Mouse (Mus musculus) left cerebral cortex, adult 2 months (tissue): ENCODE results near the gene E2f3. TPM values are rescaled to one million over a fixed set of nuclear protein-coding genes. Genes with fewer than 3 reads are reported as not detected.

Source experiments
- DNase-seq, 2 experiments: peaks; one replicate each; pipeline ENCODE4 v3.0.0; 2021 to 2022; ENCODE audit warnings: low spot score in 2 of 2, mixed read lengths in 1 of 2; ENCODE audit errors: extremely low spot score in 1 of 2
- H3K27ac ChIP-seq: fragments of 200-600 bp; 2 replicates; pipeline ENCODE4 v1.8.1; 2022
- H3K4me3 ChIP-seq: fragments of 200-600 bp; 2 replicates; pipeline ENCODE4 v1.8.1; 2022
- CTCF ChIP-seq: fragments of 200-600 bp; IDR thresholded peaks from 2 replicates; pipeline ENCODE4 v1.8.1; 2022; ENCODE audit warnings: antibody characterized with exemption, mild to moderate bottlenecking, moderate library complexity
- intact Hi-C: fragments of 180-260 bp; cut with DNase I; formaldehyde crosslinking; loops from one replicate; pipeline ENCODE4 v1.15.1; 2025
- total RNA-seq, 2 experiments: library from RNA; stranded (reverse); gene quantifications; 2 replicates each; pipeline ENCODE4 v1.2.3; 2021

Gene E2f3
- total RNA-seq, 2 experiments from 2014 or later: 21.1 to 21.8 TPM

DNA sequence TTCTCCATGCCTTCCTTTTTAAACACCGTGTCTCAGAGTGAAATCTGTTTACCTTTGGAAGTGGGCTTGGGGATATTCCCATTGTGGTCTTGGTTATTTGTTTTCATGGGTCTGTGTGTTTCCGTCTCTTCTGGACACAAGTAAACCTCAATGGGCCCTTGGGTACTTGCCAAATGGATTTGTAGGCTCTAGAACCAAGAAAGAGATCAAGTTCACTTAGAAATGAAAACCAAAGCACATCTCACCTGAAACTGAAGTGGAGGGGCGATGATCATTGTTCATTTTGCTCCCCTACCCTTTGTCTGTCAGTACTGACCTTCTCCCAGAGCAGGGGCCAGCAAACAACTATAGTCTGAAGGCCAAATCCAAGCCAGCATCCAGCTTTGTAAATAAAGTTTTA, 74.7 kb downstream of the E2f3 start:
- no peak overlapping the region for H3K27ac ChIP-seq
- intact Hi-C loops: no loop called here
- TF ChIP-seq CTCF: no peak
- H3K4me3 ChIP-seq: no peak overlapping the region
- DNase-seq: no peak

DNA sequence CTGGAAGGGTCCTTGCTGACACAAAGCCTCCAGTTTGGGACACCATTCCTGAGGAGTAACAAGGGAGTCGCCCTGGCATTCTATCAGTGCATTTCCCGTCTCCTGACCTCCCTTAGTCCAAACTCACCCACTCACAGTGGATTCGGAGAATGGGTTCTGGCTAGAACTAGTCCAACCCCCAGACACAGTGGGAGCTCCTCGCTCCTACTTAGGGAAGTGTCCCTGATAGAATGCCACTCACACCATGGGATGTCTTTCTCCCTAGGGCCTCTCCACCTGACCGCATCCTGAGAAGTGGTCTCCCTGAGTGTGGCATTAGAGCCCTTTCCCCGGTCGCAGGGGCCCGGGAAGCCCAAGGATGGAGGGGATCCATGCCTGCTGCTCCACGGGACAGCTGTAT, 77.4 kb downstream of the E2f3 start:
- intact Hi-C loops: loop anchor here (5.0 kb wide), 1 partner anchor 74 kb away; no protein-coding TSS in a partner anchor
- no peak for TF ChIP-seq CTCF
- DNase-seq: no peak
- Histone ChIP-seq H3K27ac (no peak overlapping the region), H3K4me3 (no peak overlapping the region)

DNA sequence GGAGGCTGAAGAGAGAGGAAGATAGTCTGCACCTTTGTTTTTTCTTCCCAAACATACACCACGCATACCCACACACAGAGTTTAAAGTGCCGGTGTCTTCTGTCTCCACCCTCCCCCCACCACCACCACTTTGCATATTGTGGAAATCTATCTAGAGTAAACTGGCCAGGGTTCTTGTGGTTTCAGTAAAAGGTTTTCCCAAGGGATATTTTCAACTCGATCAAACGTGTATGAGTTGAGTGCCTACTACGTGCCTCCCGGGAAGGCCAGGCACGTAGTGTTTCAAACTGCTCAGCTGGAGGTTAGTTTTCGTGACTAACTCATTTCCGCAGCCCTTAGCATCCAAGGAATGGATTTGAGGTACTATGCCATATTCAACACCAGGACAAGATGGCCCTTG, 77.9 kb downstream of the E2f3 start:
- Histone ChIP-seq H3K27ac (no peak overlapping the region), H3K4me3 (no peak overlapping the region)
- no peak for DNase-seq
- no peak for TF ChIP-seq CTCF
- intact Hi-C loops: loop anchor here (5.0 kb wide), 1 partner anchor 74 kb away; no protein-coding TSS in a partner anchor

DNA sequence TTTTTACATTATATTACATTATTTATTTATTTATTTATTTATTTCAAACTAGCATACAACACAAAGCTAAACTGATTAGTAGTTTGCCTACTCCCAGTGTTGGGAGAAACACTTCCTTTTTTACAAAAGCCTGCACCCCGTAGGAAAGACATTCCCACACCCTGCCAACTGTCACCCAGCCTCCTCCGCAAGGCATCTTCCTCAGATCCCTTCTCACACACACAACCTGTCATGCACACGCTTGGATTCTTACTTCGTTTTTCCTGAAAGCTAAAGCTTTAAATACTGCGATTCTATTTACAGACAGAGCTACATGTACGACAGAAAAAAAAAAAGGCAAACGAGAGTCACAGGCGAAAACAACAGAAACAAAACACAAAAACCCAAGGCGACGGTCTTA, 79.1 kb downstream of the E2f3 start:
- peak in 1 of 2 experiments; percentile 24 for DNase-seq
- Histone ChIP-seq H3K27ac (no peak overlapping the region), H3K4me3 (no peak overlapping the region)
- intact Hi-C loops: loop anchor here (5.0 kb wide), 1 partner anchor 76 kb away; no protein-coding TSS in a partner anchor
- no peak for TF ChIP-seq CTCF

DNA sequence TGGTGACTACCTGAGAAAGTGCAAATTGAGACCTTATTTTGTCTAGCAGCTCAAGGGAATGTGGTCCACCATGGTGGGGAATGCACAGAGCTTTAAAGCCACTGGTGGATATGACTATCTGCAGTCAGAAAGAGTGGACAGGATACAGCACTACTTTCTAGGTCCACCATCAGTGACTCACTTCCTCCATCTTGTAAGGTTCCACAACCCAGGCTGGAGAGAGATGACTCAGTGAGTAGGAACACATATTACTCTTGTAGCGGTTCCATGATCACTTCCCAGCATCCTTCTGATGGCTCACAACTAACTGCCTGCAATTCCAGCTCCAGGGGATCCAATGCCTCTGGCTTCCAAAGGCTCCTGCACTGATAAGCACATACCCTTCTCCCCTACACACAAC, 82.5 kb downstream of the E2f3 start:
- intact Hi-C loops: no loop called here
- H3K4me3 ChIP-seq: no peak overlapping the region
- no peak overlapping the region for H3K27ac ChIP-seq
- TF ChIP-seq CTCF: no peak
- peak in 1 of 2 experiments; percentile 6 for DNase-seq

DNA sequence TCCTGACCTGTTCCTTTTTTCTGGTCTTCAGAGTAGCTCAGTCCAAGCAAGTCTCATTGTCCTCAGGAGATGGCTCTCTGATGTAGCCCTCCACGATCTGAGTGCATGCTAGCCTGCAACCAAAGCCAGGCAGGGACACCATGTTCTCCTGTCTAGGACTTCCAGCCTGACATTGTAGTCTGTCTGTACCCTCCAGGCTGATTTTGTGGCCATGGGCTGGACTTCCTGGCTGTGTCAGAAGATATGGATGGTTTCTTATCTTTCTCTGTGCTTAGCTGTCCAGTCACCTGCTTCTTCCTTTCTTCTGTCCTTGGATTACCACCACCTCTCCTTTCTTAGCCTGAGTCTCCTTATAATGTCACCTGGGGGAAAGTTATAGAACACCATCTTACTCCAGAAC, 83.2 kb downstream of the E2f3 start:
- intact Hi-C loops: no loop called here
- H3K4me3 ChIP-seq: no peak overlapping the region
- DNase-seq: peak in 1 of 2 experiments; percentile 4
- H3K27ac ChIP-seq: no peak overlapping the region
- TF ChIP-seq CTCF: no peak

DNA sequence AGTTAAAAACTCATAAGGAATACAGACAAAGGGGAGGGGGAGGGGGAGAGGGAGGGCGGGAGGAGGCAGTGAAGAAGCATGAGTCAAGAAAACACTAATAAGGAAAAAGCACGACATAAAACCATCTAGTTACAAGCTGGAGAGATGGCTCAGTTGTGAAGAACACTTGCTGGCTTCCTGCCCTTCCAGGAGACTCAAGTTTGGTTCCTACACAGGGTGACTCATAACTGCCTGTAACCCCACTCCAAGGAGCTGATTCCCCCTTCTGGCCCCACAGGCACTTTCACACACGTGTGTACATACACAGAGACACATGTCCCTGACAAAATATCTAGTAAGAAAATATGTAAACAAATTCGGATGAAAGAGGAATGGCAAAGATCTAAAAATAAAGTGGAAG, 84.2 kb downstream of the E2f3 start:
- DNase-seq: no peak
- intact Hi-C loops: no loop called here

DNA sequence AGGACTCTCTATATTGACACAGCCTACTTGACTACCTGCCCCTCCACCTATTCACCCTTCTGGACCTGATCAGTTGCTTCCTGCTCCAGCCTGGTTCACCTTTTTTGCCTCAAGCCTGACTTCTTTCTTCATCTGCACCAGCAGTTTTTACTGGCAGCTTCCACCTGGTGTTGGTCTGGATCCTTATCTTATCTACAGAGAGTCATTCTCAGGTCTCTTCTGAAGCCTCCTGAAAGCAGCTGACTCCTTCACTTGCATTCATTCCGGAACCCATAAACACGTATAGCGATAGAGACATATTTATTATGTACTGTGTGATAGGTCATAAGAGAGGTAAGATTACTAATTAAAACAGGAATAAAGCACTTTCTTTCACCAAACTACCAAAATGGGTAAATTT, 119.1 kb downstream of the E2f3 start:
- H3K27ac ChIP-seq: no peak overlapping the region
- TF ChIP-seq CTCF: no peak
- H3K4me3 ChIP-seq: no peak overlapping the region
- intact Hi-C loops: no loop called here
- no peak for DNase-seq

More for the DNA sequence above, 84.2 kb downstream of the E2f3 start:
- H3K4me3 ChIP-seq: no peak overlapping the region
- TF ChIP-seq CTCF: no peak
- no peak overlapping the region for H3K27ac ChIP-seq

DNA sequence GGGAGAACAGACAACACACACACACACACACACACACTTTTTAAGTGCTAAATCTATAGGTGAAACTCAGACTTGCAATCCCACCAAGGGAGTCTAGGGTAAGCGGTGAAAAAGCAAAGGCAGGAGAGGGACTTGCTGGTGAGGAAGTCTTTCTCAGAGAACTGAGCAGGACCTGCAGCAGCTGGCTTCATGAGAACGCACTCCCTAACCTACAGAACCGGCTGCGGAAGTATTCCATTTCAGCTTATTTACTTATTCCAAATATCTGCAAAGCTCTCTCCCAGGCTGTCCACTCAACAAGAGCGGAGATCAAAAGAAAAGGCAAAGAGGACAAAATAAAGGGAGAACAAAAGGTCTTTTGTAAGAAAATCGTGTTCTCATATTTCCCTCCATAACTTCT, 121.5 kb downstream of the E2f3 start:
- DNase-seq: no peak
- no peak for TF ChIP-seq CTCF
- intact Hi-C loops: no loop called here
- H3K27ac ChIP-seq: no peak overlapping the region
- no peak overlapping the region for H3K4me3 ChIP-seq

DNA sequence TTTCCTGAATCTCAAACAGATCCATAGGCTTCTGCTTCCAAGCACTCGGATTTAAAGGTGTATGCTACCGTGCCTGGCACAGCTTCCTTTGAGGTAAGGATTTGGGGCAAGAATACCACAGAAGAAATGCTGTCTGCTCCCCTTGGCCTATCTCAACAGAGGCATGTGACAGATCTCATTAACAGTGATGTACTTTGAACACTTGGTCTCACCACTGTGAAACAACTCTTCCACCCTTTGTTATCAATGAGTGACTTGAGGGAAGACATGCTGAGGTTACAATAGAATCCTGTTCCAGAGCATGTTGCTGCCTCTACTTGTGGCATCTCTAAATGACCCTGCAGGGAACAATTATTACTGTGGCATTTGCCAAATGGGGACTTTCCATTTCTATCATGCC, 125.8 kb downstream of the E2f3 start:
- Histone ChIP-seq H3K4me3 (no peak overlapping the region), H3K27ac (no peak overlapping the region)
- intact Hi-C loops: no loop called here
- TF ChIP-seq CTCF: no peak
- DNase-seq: no peak

DNA sequence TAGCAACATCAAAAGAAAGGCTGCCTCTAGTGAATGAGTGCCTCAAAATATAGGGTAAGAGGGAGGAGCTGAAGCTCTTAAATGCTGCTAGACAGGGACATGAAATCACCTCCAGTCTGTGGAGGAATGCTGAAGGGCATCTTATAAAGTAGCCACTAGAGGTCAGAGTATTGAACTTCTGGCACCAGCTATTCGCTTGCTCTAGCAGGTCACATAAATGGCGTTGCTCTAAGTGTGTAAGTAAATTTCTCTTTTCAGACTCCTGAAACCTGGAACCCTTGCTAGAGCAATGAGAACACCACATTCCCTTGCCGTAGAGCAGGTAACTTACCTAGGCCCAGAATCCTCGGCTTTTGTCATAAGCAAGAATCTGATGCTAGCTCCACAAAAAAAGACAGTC, 128.4 kb downstream of the E2f3 start:
- TF ChIP-seq CTCF: peak; percentile 70
- intact Hi-C loops: loop anchor here (2.0 kb wide), 2 partner anchors 125 to 403 kb away; no protein-coding TSS in a partner anchor
- no peak for DNase-seq
- Histone ChIP-seq H3K4me3 (no peak overlapping the region), H3K27ac (no peak overlapping the region)

Other genes with a start within 250 kb of the E2f3 start
- 10 to 100 TPM; 23.2 to 23.8 TPM for gene Cdkal1, start 130.4 kb downstream of the E2f3 start, total RNA-seq
- under 1 TPM; 0.75 to 0.91 TPM for gene Mboat1, start 150.4 kb upstream of the E2f3 start, total RNA-seq